Mouse (Mus musculus): ENCODE results near the gene Pkp4.

DNA sequence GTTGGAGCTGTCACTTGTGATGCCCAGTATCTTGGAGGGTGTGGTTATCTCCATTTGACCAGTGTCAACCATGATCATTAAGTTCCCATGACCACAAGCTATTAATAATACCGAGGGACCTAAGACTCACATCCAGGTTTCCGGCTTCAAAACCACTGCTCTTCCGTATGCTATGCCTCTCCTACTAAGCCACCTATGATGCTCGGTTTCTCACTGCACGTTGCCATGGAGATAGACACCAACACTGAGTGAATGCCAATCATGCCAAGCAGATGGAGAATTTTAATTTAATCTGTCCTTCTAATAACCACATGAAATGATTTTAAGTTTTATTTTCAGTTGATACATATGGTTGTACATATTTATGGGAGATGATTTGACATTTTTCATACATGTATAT lies 229.3 kb downstream of the Pkp4 start:
- TF ChIP-seq CTCF (IDR thresholded peaks at IDR 0.05; ENCODE audit: low read depth) (no peak), EP300 (IDR thresholded peaks at IDR 0.05; ENCODE audit: low read depth) (no peak)

All from liver, postnatal 0 days (tissue).